Mouse (Mus musculus) right cerebral cortex, postnatal 14 days (tissue): Measurements from ENCODE around the gene Vegfa.

Experiments
- DNase-seq: peaks from one replicate; pipeline ENCODE4 v3.0.0; 2022

The Vegfa gene

GRCm38 (mm10) chr17:46025207-46025606 is 7.0 kb downstream of the Vegfa start:
- no peak for DNase-seq

GRCm38 (mm10) chr17:46024192-46024591 is 8.0 kb downstream of the Vegfa start:
- no peak for DNase-seq

GRCm38 (mm10) chr17:46023572-46023971 is 8.6 kb downstream of the Vegfa start:
- DNase-seq: no peak

- no peak for DNase-seq
Measured at GRCm38 (mm10) chr17:46022934-46023333, 9.2 kb downstream of the Vegfa start.

GRCm38 (mm10) chr17:46022427-46022826 is 9.7 kb downstream of the Vegfa start:
- no peak for DNase-seq

- DNase-seq: no peak
Measured at GRCm38 (mm10) chr17:46021760-46022159, 10.4 kb downstream of the Vegfa start.

GRCm38 (mm10) chr17:46021173-46021572 is 11.0 kb downstream of the Vegfa start:
- DNase-seq: no peak

- no peak for DNase-seq
Measured at GRCm38 (mm10) chr17:46020579-46020978, 11.6 kb downstream of the Vegfa start.

GRCm38 (mm10) chr17:46018736-46019004 is 13.5 kb downstream of the Vegfa start:
- no peak for DNase-seq

- no peak for DNase-seq
Measured at GRCm38 (mm10) chr17:46017946-46018735, 14.0 kb downstream of the Vegfa start.

- no peak for DNase-seq
Measured at GRCm38 (mm10) chr17:46016617-46017016, 15.6 kb downstream of the Vegfa start.

GRCm38 (mm10) chr17:46015967-46016366 is 16.2 kb downstream of the Vegfa start:
- DNase-seq: no peak

GRCm38 (mm10) chr17:46014935-46015334 is 17.2 kb downstream of the Vegfa start:
- no peak for DNase-seq

- DNase-seq: no peak
Measured at GRCm38 (mm10) chr17:46013549-46013948, 18.6 kb downstream of the Vegfa start.

- no peak for DNase-seq
Measured at GRCm38 (mm10) chr17:46012211-46012610, 20.0 kb downstream of the Vegfa start.

- DNase-seq: no peak
Measured at GRCm38 (mm10) chr17:46010462-46010861, 21.7 kb downstream of the Vegfa start.

GRCm38 (mm10) chr17:46009182-46009581 is 23.0 kb downstream of the Vegfa start:
- no peak for DNase-seq

GRCm38 (mm10) chr17:46005458-46005857 is 26.7 kb downstream of the Vegfa start:
- DNase-seq: no peak

GRCm38 (mm10) chr17:46004482-46004881 is 27.7 kb downstream of the Vegfa start:
- DNase-seq: no peak

- no peak for DNase-seq
Measured at GRCm38 (mm10) chr17:46003717-46004481, 28.3 kb downstream of the Vegfa start.

GRCm38 (mm10) chr17:45999366-45999940 is 32.7 kb downstream of the Vegfa start:
- no peak for DNase-seq

- no peak for DNase-seq
Measured at GRCm38 (mm10) chr17:45998363-45998762, 33.8 kb downstream of the Vegfa start.

GRCm38 (mm10) chr17:45996921-45997444 is 35.2 kb downstream of the Vegfa start:
- DNase-seq: no peak

- DNase-seq: no peak
Measured at GRCm38 (mm10) chr17:45994281-45994817, 37.8 kb downstream of the Vegfa start.
